9 mouse cellular contexts compared by ENCODE assay signal in the genomic region with DNA sequence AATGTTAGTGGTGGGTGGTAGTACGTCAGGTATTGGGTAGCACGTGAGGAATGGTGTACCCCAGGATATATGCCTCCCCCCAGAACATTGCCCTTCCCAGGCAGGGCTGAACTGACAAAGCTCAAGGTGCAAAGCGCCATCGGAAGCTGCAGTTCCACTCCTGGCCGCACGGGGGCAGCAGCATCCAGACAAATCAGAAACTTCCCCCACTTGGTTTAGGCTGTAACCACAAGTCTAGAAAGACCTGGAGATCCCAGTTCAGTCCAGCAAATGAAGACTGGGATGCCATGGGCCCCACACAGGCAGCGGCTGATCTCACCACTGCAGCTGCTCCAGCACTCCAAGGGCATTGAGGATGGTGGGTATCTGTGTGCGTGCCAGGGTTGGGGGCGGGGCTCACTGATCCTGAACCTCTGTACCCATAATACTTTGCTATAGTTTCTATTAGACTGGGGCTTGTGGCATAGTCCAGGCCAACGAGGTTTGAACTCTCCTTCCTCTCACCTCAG. TPM values are rescaled to one million over a fixed set of nuclear protein-coding genes. Genes with fewer than 3 reads are reported as not detected.
DNase-seq lines count a peak whose midpoint lies in the region; ATAC-seq and TF ChIP-seq lines count a peak whose summit lies in the region.
"Had no signal": no experiment of that assay in that cellular context is flagged by ENCODE, and none has a peak within 500 bp of the region (broad histone marks: within the 10 kb centered on the region; RNA-seq: fewer than 3 reads in every experiment).

No protein-coding gene starts in this region.

- no peak overlapping the region for H3K4me2 ChIP-seq in forebrain, embryonic 16.5 days (ENCODE audit: low read length)
- H3K4me2 ChIP-seq in lung, embryonic 15.5 days = 0 out of 2 replicates have a peak overlapping the region, but pooled peaks have one; percentile 12

- WGBS in forebrain, embryonic 16.5 days = 13% methylated on average over 10 of the region's 10 CpGs
- WGBS in lung, embryonic 15.5 days = 10% methylated on average over 10 of the region's 10 CpGs

- no peaks in the 10 kb centered on the region for H3K4me1 ChIP-seq in MEL (ENCODE audit: control insufficient read depth in 1 of 2, insufficient read depth in 2 of 2, low read length in 2 of 2)
- no peaks in the 10 kb centered on the region; the same call in 1 of the 2 replicates for H3K4me1 ChIP-seq in forebrain, embryonic 16.5 days (replicated peaks; ENCODE audit: control insufficient read depth, insufficient read depth, low read length)
- peaks cover 6% of the 10 kb centered on the region; the same call in 1 of the 2 replicates for H3K4me1 ChIP-seq in lung, embryonic 15.5 days

- H3K9ac ChIP-seq in MEL (ENCODE audit: control insufficient read depth, low read depth, low read length, poor library complexity, severe bottlenecking) = no peak overlapping the region
- H3K9ac ChIP-seq in forebrain, embryonic 16.5 days (replicated peaks; ENCODE audit: low read depth, low read length) = no peak overlapping the region
- H3K9ac ChIP-seq in lung, embryonic 15.5 days = no peak overlapping the region

- no peak overlapping the region for H3K27ac ChIP-seq in MEL (ENCODE audit: control insufficient read depth, low read depth, low read length)
- no peak overlapping the region for H3K27ac ChIP-seq in forebrain, embryonic 16.5 days (ENCODE audit: low read length)
- H3K27ac ChIP-seq in lung, embryonic 15.5 days = peak overlapping the region; percentile 63

- no peaks in the 10 kb centered on the region for H3K79me2 ChIP-seq in MEL (ENCODE audit: control insufficient read depth, insufficient read depth, low read length, poor library complexity)

- TF ChIP-seq EP300 in MEL (IDR thresholded peaks at IDR 0.05; ENCODE audit: low read depth in 1 of 2, low read length in 2 of 2) = no peak

- DNase-seq in MEL (ENCODE audit: low read depth, low spot score) = peak; percentile 79
- peak; percentile 66 for DNase-seq in cerebellum, adult 11-12 months
- DNase-seq in heart, postnatal 25 days (ENCODE audit: low spot score) = peak; percentile 60
- peak; percentile 76 to 94 for DNase-seq in layer of hippocampus, adult 18-20 months (ENCODE audit: low spot score in 2 of 2)
- peak; percentile 78 for DNase-seq in ovary, postnatal 36 days (ENCODE audit: low spot score)
- peak; percentile 73 for DNase-seq in thymus, postnatal 25 days

- intact Hi-C loops in heart, postnatal 25 days (cut with DNase I) = loop anchor here (1.0 kb wide), 1 partner anchor 101 kb away; no protein-coding TSS in a partner anchor

- TF ChIP-seq RAD21 in MEL (IDR thresholded peaks at IDR 0.05; ENCODE audit: low read depth, low read length) = peak; percentile 82

- TF ChIP-seq CTCF in MEL (IDR thresholded peaks at IDR 0.05 in 2 of 3, conservative IDR thresholded peaks at IDR 0.05 in 1 of 3; ENCODE audit: control insufficient read depth in 1 of 3, insufficient read depth in 1 of 3, low read depth in 2 of 3, low read length in 3 of 3, poor library complexity in 1 of 3, severe bottlenecking in 1 of 3) = peak; percentile 89 to 96 (median 91)

- peak; percentile 76 for ATAC-seq in forebrain, embryonic 16.5 days
- ATAC-seq in lung, embryonic 15.5 days (ENCODE audit: borderline replicate concordance, extremely low read depth, low FRiP score, low TSS enrichment) = peak; percentile 54; the same call in 1 of the 2 replicates

- H3K27me3 ChIP-seq in MEL (ENCODE audit: control insufficient read depth in 1 of 2, insufficient read depth in 2 of 2, low read length in 2 of 2) = no peaks in the 10 kb centered on the region
- no peaks in the 10 kb centered on the region for H3K27me3 ChIP-seq in forebrain, embryonic 16.5 days (replicated peaks; ENCODE audit: control insufficient read depth, insufficient read depth, low read length)
- H3K27me3 ChIP-seq in lung, embryonic 15.5 days = no peaks in the 10 kb centered on the region

- H3K4me3 ChIP-seq in MEL (ENCODE audit: control insufficient read depth in 1 of 2, insufficient read depth in 1 of 2, low read depth in 2 of 2, low read length in 2 of 2) = no peak overlapping the region
- H3K4me3 ChIP-seq in forebrain, embryonic 16.5 days (replicated peaks; ENCODE audit: low read length) = no peak overlapping the region
- H3K4me3 ChIP-seq in lung, embryonic 15.5 days = no peak overlapping the region
- H3K4me3 ChIP-seq: megakaryocyte, embryonic 14.5 days had no signal

- H3K36me3 ChIP-seq in MEL (ENCODE audit: control insufficient read depth in 1 of 2, insufficient read depth in 2 of 2, low read length in 2 of 2) = no peaks in the 10 kb centered on the region
- H3K36me3 ChIP-seq in forebrain, embryonic 16.5 days (ENCODE audit: control insufficient read depth, insufficient read depth) = no peaks in the 10 kb centered on the region
- H3K36me3 ChIP-seq in lung, embryonic 15.5 days = peaks cover 16% of the 10 kb centered on the region

- no peaks in the 10 kb centered on the region for H3K9me3 ChIP-seq in MEL (replicated peaks; ENCODE audit: insufficient read depth, low read length)
- no peaks in the 10 kb centered on the region for H3K9me3 ChIP-seq in forebrain, embryonic 16.5 days (ENCODE audit: control insufficient read depth, low read length)
- H3K9me3 ChIP-seq in lung, embryonic 15.5 days = no peaks in the 10 kb centered on the region
- H3K9me3 ChIP-seq: megakaryocyte, embryonic 14.5 days had no signal

- no peak for TF ChIP-seq POLR2A in MEL (IDR thresholded peaks at IDR 0.05; ENCODE audit: control insufficient read depth in 1 of 2, insufficient read depth in 1 of 2, low read depth in 1 of 2, low read length in 2 of 2, poor library complexity in 1 of 2)

TF ChIP-seq in MEL, 35 proteins besides CTCF, POLR2A, EP300 and RAD21:
- TF ChIP-seq MYB (IDR thresholded peaks at IDR 0.05; ENCODE audit: low read depth, low read length) = no peak
- no peak for TF ChIP-seq ETS1 (IDR thresholded peaks at IDR 0.05; ENCODE audit: low read depth, low read length)
- no peak for TF ChIP-seq GATA1 (IDR thresholded peaks at IDR 0.05; ENCODE audit: low read depth, low read length)
- no peak for TF ChIP-seq MYC (IDR thresholded peaks at IDR 0.05; ENCODE audit: low read depth, low read length)
- no peak for TF ChIP-seq TAL1 (IDR thresholded peaks at IDR 0.05; ENCODE audit: low read length)
- no peak for TF ChIP-seq SIN3A (IDR thresholded peaks at IDR 0.05; ENCODE audit: low read length)
- TF ChIP-seq SMC3 (IDR thresholded peaks at IDR 0.05; ENCODE audit: low read depth, low read length) = peak; percentile 72
- no peak for TF ChIP-seq POLR2AphosphoS2 (IDR thresholded peaks at IDR 0.05; ENCODE audit: low read length)
- no peak for TF ChIP-seq CHD2 (IDR thresholded peaks at IDR 0.05; ENCODE audit: low read length)
- no peak for TF ChIP-seq BHLHE40 (IDR thresholded peaks at IDR 0.05; ENCODE audit: borderline replicate concordance, low read depth, low read length)
- no peak for TF ChIP-seq ZNF384 (IDR thresholded peaks at IDR 0.05; ENCODE audit: low read depth, low read length)
- TF ChIP-seq ZC3H11A (IDR thresholded peaks at IDR 0.05; ENCODE audit: low read depth, low read length) = peak; percentile 42

RNA-seq across cellular contexts. Expression of a gene that starts 11.3 kb away (rescaled TPM):
- not detected in 2 replicates for total RNA-seq in MEL (2012; rRNA removed)
- not detected for polyA plus RNA-seq in MEL (2012; ENCODE audit: insufficient read depth in 1 of 2, insufficient read length in 2 of 2, low read depth in 1 of 2, low replicate concordance in 2 of 2, missing spikeins in 1 of 2)
- polyA plus RNA-seq in forebrain, embryonic 16.5 days (2015; fragmentation: Nextera tagmentation; extraction: Ambion mirVana) = not detected in 2 replicates
- not detected for total RNA-seq in heart, postnatal 25 days (2021)
- not detected for total RNA-seq in layer of hippocampus, adult 18-20 months (2021)
- not detected in 2 replicates for polyA plus RNA-seq in lung, embryonic 15.5 days (2015; fragmentation: Nextera tagmentation; extraction: Ambion mirVana)

RNA-seq across cellular contexts. Expression of a gene that starts 17.2 kb away (rescaled TPM):
- 29.8 and 32.4 TPM in 2 replicates for total RNA-seq in MEL (2012; rRNA removed)
- 10 to 100 TPM in 1 of 2 experiments, not detected in 1; 79.1 TPM for polyA plus RNA-seq in MEL (2012; ENCODE audit: insufficient read depth in 1 of 2, insufficient read length in 2 of 2, low read depth in 1 of 2, low replicate concordance in 2 of 2, missing spikeins in 1 of 2)
- 69.9 and 76.8 TPM in 2 replicates for polyA plus RNA-seq in forebrain, embryonic 16.5 days (2015; fragmentation: Nextera tagmentation; extraction: Ambion mirVana)
- total RNA-seq in heart, postnatal 25 days (2021) = 10 to 100 TPM; 16.4 to 21.6 TPM
- total RNA-seq in layer of hippocampus, adult 18-20 months (2021) = 100 to 1,000 TPM; 157 to 184 TPM
- 102 TPM in 2 replicates for polyA plus RNA-seq in lung, embryonic 15.5 days (2015; fragmentation: Nextera tagmentation; extraction: Ambion mirVana)

RNA-seq across cellular contexts. Expression of a gene that starts 31.5 kb away (rescaled TPM):
- total RNA-seq in MEL (2012; rRNA removed) = not detected in 2 replicates
- not detected for polyA plus RNA-seq in MEL (2012; ENCODE audit: insufficient read depth in 1 of 2, insufficient read length in 2 of 2, low read depth in 1 of 2, low replicate concordance in 2 of 2, missing spikeins in 1 of 2)
- not detected in 2 replicates for polyA plus RNA-seq in forebrain, embryonic 16.5 days (2015; fragmentation: Nextera tagmentation; extraction: Ambion mirVana)
- not detected for total RNA-seq in heart, postnatal 25 days (2021)
- total RNA-seq in layer of hippocampus, adult 18-20 months (2021) = not detected
- 2.1 TPM in 1 of 2 replicates, not detected in the other for polyA plus RNA-seq in lung, embryonic 15.5 days (2015; fragmentation: Nextera tagmentation; extraction: Ambion mirVana)
